Mouse (Mus musculus) kidney, adult 2 months (tissue): ENCODE results near the gene Tcf19.

Source experiments
- CTCF ChIP-seq: fragments of 200-500 bp; conservative IDR thresholded peaks from 2 replicates; pipeline ENCODE4 v1.5.1; 2011; ENCODE audit warnings: low read depth, mild to moderate bottlenecking, control low read depth, low read length, moderate library complexity, mixed read lengths; ENCODE audit not compliant: insufficient read depth, insufficient read length
- POLR2A ChIP-seq: fragments of 200-500 bp; IDR thresholded peaks from one replicate; pipeline ENCODE4 v1.6.1; 2011; ENCODE audit warnings: low read depth, low read length, control low read depth

- no peak for TF ChIP-seq CTCF
- no peak for TF ChIP-seq POLR2A
Measured at GRCm38 (mm10) chr17:35547465-35547864, 30.8 kb upstream of the Tcf19 start.
